Mouse (Mus musculus): ENCODE results near the gene Gramd1b.

DNA sequence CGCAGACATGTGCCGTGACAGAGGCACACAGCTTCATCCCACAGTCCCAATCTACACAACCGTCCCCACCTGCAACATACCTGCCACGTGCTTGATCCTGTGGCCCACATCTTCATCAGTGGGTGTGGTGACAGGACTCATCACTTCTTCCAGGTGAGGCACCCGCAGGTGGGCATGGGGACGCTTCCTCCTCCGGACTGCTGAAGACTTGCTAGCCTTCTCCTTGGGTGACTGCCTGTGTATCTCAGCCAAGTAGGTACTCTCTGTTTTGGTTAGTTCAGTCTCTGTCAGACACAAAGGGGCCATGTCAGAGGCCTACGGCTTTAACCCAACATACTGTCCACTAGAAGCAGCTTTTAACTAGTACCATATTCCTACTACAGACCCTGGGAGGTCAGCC, 226.9 kb downstream of the Gramd1b start:
- TF ChIP-seq POLR2A (IDR thresholded peaks at IDR 0.05; ENCODE audit: borderline replicate concordance, extremely low read depth, insufficient read depth, insufficient read length, poor library complexity, severe bottlenecking) (no peak), CTCF (IDR thresholded peaks at IDR 0.05; ENCODE audit: borderline replicate concordance, extremely low read depth, insufficient read depth, insufficient read length) (no peak)

Data from brain, embryonic 14.5 days (tissue).